Mouse (Mus musculus) bone marrow macrophage, adult 2 months (primary cell): Measurements from ENCODE around the gene Col4a1.

Experiments used
- CTCF ChIP-seq: IDR thresholded peaks from 2 replicates; pipeline ENCODE4 v1.5.1; 2012; ENCODE audit warnings: low read depth, mild to moderate bottlenecking, low read length, moderate library complexity
- POLR2A ChIP-seq: IDR thresholded peaks from 2 replicates; pipeline ENCODE4 v1.6.1; 2012; ENCODE audit warnings: mild to moderate bottlenecking, low read depth, low read length, borderline replicate concordance

- no peak for TF ChIP-seq CTCF
- no peak for TF ChIP-seq POLR2A
These were observed 132.8 kb downstream of the Col4a1 start for GRCm38 (mm10) chr8:11179869-11180268.
